Mouse (Mus musculus) forebrain, embryonic 14.5 days (tissue): ENCODE data around the gene Rsph6a. TPM values are rescaled to one million over a fixed set of nuclear protein-coding genes. Genes with fewer than 3 reads are reported as not detected.

Source experiments
- ATAC-seq: fragments of 200-750 bp; cut with Nextera tagmentation; 2 replicates; pipeline ENCODE4 v1.8.0; 2017; ENCODE audit warnings: mild to moderate bottlenecking, moderate library complexity
- DNase-seq: peaks from one replicate; pipeline ENCODE4 v3.0.0-alpha.2; 2015; ENCODE audit warnings: low spot score
- H3K27ac ChIP-seq: fragments of 300-500 bp; sonication (generic); 2 replicates; pipeline ENCODE4 v1.5.1; 2014; ENCODE audit warnings: low read depth, mild to moderate bottlenecking, control low read depth, low read length, moderate library complexity
- H3K27me3 ChIP-seq: fragments of 300-500 bp; sonication (generic); replicated peaks from 2 replicates; pipeline ENCODE4 v1.6.1; 2014; ENCODE audit warnings: low read length, control low read depth, mixed read lengths; ENCODE audit not compliant: control insufficient read depth, insufficient read depth
- H3K36me3 ChIP-seq: fragments of 300-500 bp; sonication (generic); 2 replicates; pipeline ENCODE4 v1.6.1; 2014; ENCODE audit warnings: low read length, control low read depth; ENCODE audit not compliant: control insufficient read depth, insufficient read depth
- H3K4me1 ChIP-seq: fragments of 300-500 bp; sonication (generic); 2 replicates; pipeline ENCODE4 v1.6.1; 2014; ENCODE audit warnings: antibody characterized with exemption, low read length, control low read depth; ENCODE audit not compliant: control insufficient read depth, insufficient read depth
- H3K4me2 ChIP-seq: fragments of 300-500 bp; sonication (generic); 2 replicates; pipeline ENCODE4 v1.6.1; 2014; ENCODE audit warnings: mild to moderate bottlenecking, control low read depth, low read length
- H3K4me3 ChIP-seq: fragments of 300-500 bp; sonication (generic); 2 replicates; pipeline ENCODE4 v1.5.1; 2014; ENCODE audit warnings: low read depth, low read length, control low read depth
- H3K9ac ChIP-seq: fragments of 300-500 bp; sonication (generic); 2 replicates; pipeline ENCODE4 v1.6.1; 2014; ENCODE audit warnings: mild to moderate bottlenecking, low read length, control low read depth, moderate library complexity
- H3K9me3 ChIP-seq: fragments of 300-500 bp; sonication (generic); replicated peaks from 2 replicates; pipeline ENCODE4 v1.6.1; 2016; ENCODE audit warnings: low read length, control low read depth, mixed read lengths; ENCODE audit not compliant: control insufficient read depth
- WGBS: fragments of 180-500 bp; shearing (Covaris S2); extraction: QIAGEN DNeasy Blood & Tissue Kit; methylation state at CpG from one replicate; pipeline ENCODE4 v1.1.7; 2014; 5-methylcytosine and 5-hydroxymethylcytosine counted together
- polyA plus RNA-seq: library from polyadenylated mRNA; unstranded; fragments of >200 nt; fragmentation: Nextera tagmentation; extraction: Ambion mirVana; gene quantifications from 2 replicates; pipeline ENCODE4 v1.2.1, GENCODE M21; 2014

The Rsph6a gene
- polyA plus RNA-seq, 1 experiment from 2014 or later: not detected

- 68% methylated on average over 6 of the region's 6 CpGs for WGBS
- Histone ChIP-seq H3K36me3 (peaks cover 53% of the 10 kb centered on the region), H3K9me3 (no peaks in the 10 kb centered on the region), H3K4me3 (no peak overlapping the region), H3K4me2 (no peak overlapping the region), H3K27ac (no peak overlapping the region), H3K27me3 (no peaks in the 10 kb centered on the region), H3K9ac (no peak overlapping the region), H3K4me1 (peaks cover 4% of the 10 kb centered on the region; the same call in 1 of the 2 replicates)
- peak; percentile 57 for DNase-seq
- 0 out of 2 replicates have a peak, but pooled peaks have one; percentile 10 for ATAC-seq
These were observed 25.3 kb upstream of the Rsph6a start for GRCm38 (mm10) chr7:19029084-19029653.

- Histone ChIP-seq H3K27me3 (no peaks in the 10 kb centered on the region), H3K9ac (no peak overlapping the region), H3K4me3 (no peak overlapping the region), H3K27ac (no peak overlapping the region), H3K4me1 (no peaks in the 10 kb centered on the region), H3K36me3 (peaks cover 77% of the 10 kb centered on the region), H3K9me3 (no peaks in the 10 kb centered on the region), H3K4me2 (no peak overlapping the region)
- no peak for ATAC-seq
- DNase-seq: no peak
- WGBS: 85% methylated on average over 4 of the region's 4 CpGs
These were observed 22.8 kb upstream of the Rsph6a start for GRCm38 (mm10) chr7:19031641-19032040.

GRCm38 (mm10) chr7:19044616-19045015 is 9.9 kb upstream of the Rsph6a start:
- Histone ChIP-seq H3K36me3 (peaks cover 100% of the 10 kb centered on the region), H3K4me3 (no peak overlapping the region), H3K9me3 (no peaks in the 10 kb centered on the region), H3K4me2 (no peak overlapping the region), H3K27me3 (no peaks in the 10 kb centered on the region), H3K4me1 (no peaks in the 10 kb centered on the region), H3K9ac (no peak overlapping the region), H3K27ac (no peak overlapping the region)
- DNase-seq (no peak), ATAC-seq (no peak)
- WGBS: 98% methylated on average over 6 of the region's 6 CpGs

- ATAC-seq (no peak), DNase-seq (no peak)
- H3K4me3 ChIP-seq: no peak overlapping the region
- no peaks in the 10 kb centered on the region for H3K27me3 ChIP-seq
- peaks cover 100% of the 10 kb centered on the region for H3K36me3 ChIP-seq
- no peak overlapping the region for H3K9ac ChIP-seq
- no peak overlapping the region for H3K4me2 ChIP-seq
- no peak overlapping the region for H3K27ac ChIP-seq
- WGBS: 95% methylated on average over 11 of the region's 11 CpGs
- H3K9me3 ChIP-seq: no peaks in the 10 kb centered on the region
- no peaks in the 10 kb centered on the region for H3K4me1 ChIP-seq
These were observed 8.0 kb upstream of the Rsph6a start for GRCm38 (mm10) chr7:19046286-19047069.

DNA sequence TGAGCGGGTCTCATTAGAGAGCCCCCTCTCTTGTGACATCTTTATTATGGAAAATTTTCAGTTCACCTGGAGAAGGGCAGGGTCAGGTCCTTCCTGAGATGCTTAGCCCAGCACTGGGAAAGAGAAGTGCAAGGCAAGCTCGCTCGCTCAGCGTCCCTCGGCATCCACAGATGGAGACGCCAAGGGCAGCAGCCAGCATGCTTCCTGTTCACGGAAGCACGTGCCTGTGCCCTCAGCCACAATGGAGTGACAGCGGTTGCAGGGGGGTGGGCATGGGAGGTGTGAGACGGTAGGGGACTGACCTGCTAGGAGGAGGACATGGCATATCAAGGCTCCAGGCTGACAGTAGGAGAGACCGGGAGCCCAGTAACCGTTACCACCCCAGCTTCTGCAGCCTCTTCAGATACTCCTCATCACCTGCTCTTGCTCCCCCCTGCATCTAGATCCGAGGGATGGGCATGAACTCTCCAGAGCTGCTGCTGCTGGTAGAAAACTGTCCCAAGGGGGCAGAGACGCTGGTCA is 6.4 kb upstream of the Rsph6a start:
- H3K9ac ChIP-seq: no peak overlapping the region
- peaks cover 92% of the 10 kb centered on the region for H3K36me3 ChIP-seq
- H3K27me3 ChIP-seq: no peaks in the 10 kb centered on the region
- 91% methylated on average over 14 of the region's 14 CpGs for WGBS
- no peak overlapping the region for H3K4me3 ChIP-seq
- H3K4me2 ChIP-seq: no peak overlapping the region
- DNase-seq: no peak
- H3K4me1 ChIP-seq: no peaks in the 10 kb centered on the region
- no peak for ATAC-seq
- no peak overlapping the region for H3K27ac ChIP-seq
- no peaks in the 10 kb centered on the region for H3K9me3 ChIP-seq

DNA sequence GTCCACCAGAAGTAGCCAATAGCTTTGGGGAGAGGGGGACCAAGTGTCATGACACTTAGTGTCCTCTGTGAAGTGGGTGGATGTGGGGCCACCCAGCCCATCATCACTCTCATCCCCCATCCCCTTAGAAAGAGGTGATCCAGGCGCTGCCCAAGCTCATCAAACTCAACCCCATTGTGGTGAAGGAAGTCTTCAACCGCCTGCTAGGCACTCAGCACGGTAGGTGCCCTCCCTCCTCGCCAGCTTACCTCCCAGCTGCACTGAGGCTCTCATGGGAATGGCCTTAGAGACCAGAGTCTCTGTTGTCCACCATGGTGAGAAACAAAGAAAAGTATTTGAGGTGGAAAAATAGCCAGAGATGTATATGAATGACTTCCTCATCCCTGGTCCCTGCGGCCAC is 5.2 kb upstream of the Rsph6a start:
- no peaks in the 10 kb centered on the region for H3K27me3 ChIP-seq
- peaks cover 81% of the 10 kb centered on the region for H3K36me3 ChIP-seq
- DNase-seq (no peak), ATAC-seq (no peak)
- H3K27ac ChIP-seq: no peak overlapping the region
- H3K4me1 ChIP-seq: no peaks in the 10 kb centered on the region
- no peak overlapping the region for H3K4me2 ChIP-seq
- H3K4me3 ChIP-seq: no peak overlapping the region
- no peaks in the 10 kb centered on the region for H3K9me3 ChIP-seq
- H3K9ac ChIP-seq: no peak overlapping the region
- 89% methylated on average over 5 of the region's 5 CpGs for WGBS

GRCm38 (mm10) chr7:19050172-19050571 is 4.3 kb upstream of the Rsph6a start:
- Histone ChIP-seq H3K36me3 (peaks cover 71% of the 10 kb centered on the region), H3K9me3 (no peaks in the 10 kb centered on the region), H3K4me3 (no peak overlapping the region), H3K9ac (no peak overlapping the region), H3K27ac (no peak overlapping the region), H3K4me2 (no peak overlapping the region), H3K27me3 (no peaks in the 10 kb centered on the region), H3K4me1 (no peaks in the 10 kb centered on the region)
- WGBS: 87% methylated on average over 8 of the region's 8 CpGs
- DNase-seq (no peak), ATAC-seq (no peak)

- Histone ChIP-seq H3K27me3 (no peaks in the 10 kb centered on the region), H3K9ac (no peak overlapping the region), H3K9me3 (no peaks in the 10 kb centered on the region), H3K36me3 (peaks cover 61% of the 10 kb centered on the region), H3K4me1 (no peaks in the 10 kb centered on the region), H3K4me2 (no peak overlapping the region), H3K27ac (no peak overlapping the region), H3K4me3 (no peak overlapping the region)
- 72% methylated on average over 4 of the region's 4 CpGs for WGBS
- DNase-seq (no peak), ATAC-seq (no peak)
These were observed 3.3 kb upstream of the Rsph6a start for GRCm38 (mm10) chr7:19051161-19051560.
